Mouse (Mus musculus) erythroid progenitor cell, adult 5-6 weeks (primary cell): ENCODE measurements around the gene Nnmt. TPM values are rescaled to one million over a fixed set of nuclear protein-coding genes. Genes with fewer than 3 reads are reported as not detected.

Source experiments
- ATAC-seq: replicated peaks from 2 replicates; pipeline ENCODE4 v1.8.0; 2016; ENCODE audit warnings: moderate number of reproducible peaks, mild to moderate bottlenecking, moderate TSS enrichment, inconsistent platforms; ENCODE audit not compliant: poor library complexity, low FRiP score, severe bottlenecking
- total RNA-seq, 2 experiments: library from RNA; stranded (forward) in 1 of 2; stranded (reverse) in 1 of 2; fragments of 150-400 nt in 1 of 2; fragments of 186-747, 209-891 nt in 1 of 2; gene quantifications; 2 replicates each; pipeline versions ENCODE4 v1.2.3 to v1.2.4; 2015 to 2017; ENCODE audit warnings: low replicate concordance in 2 of 2

Nnmt gene
- total RNA-seq, 2 experiments from 2014 or later, result 14.3 TPM; not detected in 1

GRCm38 (mm10) chr9:48637161-48637560, 32.2 kb upstream of the Nnmt start:
- no peak for ATAC-seq

- ATAC-seq, result no peak
Observed at GRCm38 (mm10) chr9:48635576-48636350, 30.8 kb upstream of the Nnmt start.

- ATAC-seq, result no peak
Observed at GRCm38 (mm10) chr9:48633147-48633546, 28.2 kb upstream of the Nnmt start.

GRCm38 (mm10) chr9:48619268-48619667, 14.3 kb upstream of the Nnmt start:
- ATAC-seq, result no peak

- peak; percentile 59; the same call in 1 of the 2 replicates for ATAC-seq
Observed at GRCm38 (mm10) chr9:48618589-48618988, 13.6 kb upstream of the Nnmt start.

GRCm38 (mm10) chr9:48618111-48618510, 13.2 kb upstream of the Nnmt start:
- no peak for ATAC-seq

- ATAC-seq, result no peak
Observed at GRCm38 (mm10) chr9:48617511-48618010, 12.6 kb upstream of the Nnmt start.

- ATAC-seq, result no peak
Observed at GRCm38 (mm10) chr9:48613221-48613620, 8.3 kb upstream of the Nnmt start.

- no peak for ATAC-seq
Observed at GRCm38 (mm10) chr9:48612542-48612941, 7.6 kb upstream of the Nnmt start.

GRCm38 (mm10) chr9:48611032-48611431, 6.1 kb upstream of the Nnmt start:
- ATAC-seq, result no peak

GRCm38 (mm10) chr9:48609734-48610133, 4.8 kb upstream of the Nnmt start:
- ATAC-seq, result no peak

- no peak for ATAC-seq
Observed at GRCm38 (mm10) chr9:48607417-48607816, 2.5 kb upstream of the Nnmt start.

GRCm38 (mm10) chr9:48606171-48606570, 1.2 kb upstream of the Nnmt start:
- no peak for ATAC-seq

GRCm38 (mm10) chr9:48605697-48606096, 744 bp upstream of the Nnmt start:
- no peak for ATAC-seq

- ATAC-seq, result no peak
Observed at GRCm38 (mm10) chr9:48604226-48604625, 727 bp downstream of the Nnmt start.

GRCm38 (mm10) chr9:48600881-48601280, 4.1 kb downstream of the Nnmt start:
- ATAC-seq, result no peak

- no peak for ATAC-seq
Observed at GRCm38 (mm10) chr9:48600066-48600465, 4.9 kb downstream of the Nnmt start.

GRCm38 (mm10) chr9:48597494-48597893, 7.5 kb downstream of the Nnmt start:
- ATAC-seq, result no peak

- ATAC-seq, result no peak
Observed at GRCm38 (mm10) chr9:48596924-48597323, 8.0 kb downstream of the Nnmt start.

- ATAC-seq, result no peak
Observed at GRCm38 (mm10) chr9:48593915-48594314, 11.0 kb downstream of the Nnmt start.

GRCm38 (mm10) chr9:48590606-48591005, 14.3 kb downstream of the Nnmt start:
- ATAC-seq, result no peak

- no peak for ATAC-seq
Observed at GRCm38 (mm10) chr9:48586332-48586731, 18.6 kb downstream of the Nnmt start.
